Mouse (Mus musculus) midbrain, embryonic 10.5 days (tissue): Measurements from ENCODE around the gene Palm. TPM values are rescaled to one million over a fixed set of nuclear protein-coding genes. Genes with fewer than 3 reads are reported as not detected.

Experiments
- DNase-seq: peaks from one replicate; pipeline ENCODE4 v3.0.0-alpha.2; 2017; ENCODE audit warnings: low spot score
- H3K27ac ChIP-seq: fragments of 300-500 bp; sonication (generic); replicated peaks from 2 replicates; pipeline ENCODE4 v1.5.1; 2016; ENCODE audit warnings: mild to moderate bottlenecking
- H3K27me3 ChIP-seq: fragments of 300-500 bp; sonication (generic); 2 replicates; pipeline ENCODE4 v1.6.1; 2016; ENCODE audit warnings: low read depth, mild to moderate bottlenecking; ENCODE audit not compliant: poor library complexity, severe bottlenecking
- H3K36me3 ChIP-seq: fragments of 300-500 bp; sonication (generic); 2 replicates; pipeline ENCODE4 v1.6.1; 2016; ENCODE audit warnings: mild to moderate bottlenecking, moderate library complexity
- H3K4me1 ChIP-seq: fragments of 300-500 bp; sonication (generic); 2 replicates; pipeline ENCODE4 v1.6.1; 2016
- H3K4me3 ChIP-seq: fragments of 300-500 bp; sonication (generic); 2 replicates; pipeline ENCODE4 v1.5.1; 2016; ENCODE audit warnings: mild to moderate bottlenecking, moderate library complexity
- H3K9me3 ChIP-seq: fragments of 300-500 bp; sonication (generic); replicated peaks from 2 replicates; pipeline ENCODE4 v1.6.1; 2016; ENCODE audit warnings: mild to moderate bottlenecking
- WGBS: fragments of 180-500 bp; shearing (Covaris S2); methylation state at CpG from one replicate; pipeline ENCODE4 v1.1.7; 2016; 5-methylcytosine and 5-hydroxymethylcytosine counted together
- polyA plus RNA-seq: library from polyadenylated mRNA; unstranded; fragments of >200 nt; fragmentation: Nextera tagmentation; extraction: Ambion mirVana; gene quantifications from 2 replicates; pipeline ENCODE4 v1.2.1, GENCODE M21; 2016

Palm gene
- polyA plus RNA-seq, 1 experiment from 2014 or later, result 130 TPM

- no peak overlapping the region for H3K4me3 ChIP-seq
- WGBS, result 84% methylated on average over 10 of the region's 10 CpGs
- H3K36me3 ChIP-seq, result peaks cover 54% of the 10 kb centered on the region
- H3K4me1 ChIP-seq, result peaks cover 61% of the 10 kb centered on the region
- H3K9me3 ChIP-seq, result no peaks in the 10 kb centered on the region
- no peaks in the 10 kb centered on the region for H3K27me3 ChIP-seq
- no peak for DNase-seq
- H3K27ac ChIP-seq, result 0 out of 2 replicates have a peak overlapping the region, but pooled peaks have one; percentile 28
Observed at GRCm38 (mm10) chr10:79806972-79807371, 13.6 kb downstream of the Palm start.

- no peaks in the 10 kb centered on the region for H3K27me3 ChIP-seq
- peaks cover 62% of the 10 kb centered on the region for H3K36me3 ChIP-seq
- no peaks in the 10 kb centered on the region for H3K9me3 ChIP-seq
- peaks cover 57% of the 10 kb centered on the region for H3K4me1 ChIP-seq
- 76% methylated on average over 11 of the region's 11 CpGs for WGBS
- no peak for DNase-seq
- peak overlapping the region; percentile 53; the same call in 1 of the 2 replicates for H3K27ac ChIP-seq
- no peak overlapping the region for H3K4me3 ChIP-seq
Observed at GRCm38 (mm10) chr10:79807826-79808225, 14.5 kb downstream of the Palm start.

- H3K27ac ChIP-seq, result peak overlapping the region; percentile 53; the same call in 1 of the 2 replicates
- peaks cover 67% of the 10 kb centered on the region for H3K36me3 ChIP-seq
- H3K4me1 ChIP-seq, result peaks cover 48% of the 10 kb centered on the region
- DNase-seq, result no peak
- no peaks in the 10 kb centered on the region for H3K9me3 ChIP-seq
- no peak overlapping the region for H3K4me3 ChIP-seq
- no peaks in the 10 kb centered on the region for H3K27me3 ChIP-seq
- 93% methylated on average over 11 of the region's 11 CpGs for WGBS
Observed at GRCm38 (mm10) chr10:79808728-79809127, 15.4 kb downstream of the Palm start.

GRCm38 (mm10) chr10:79811736-79812637 is 18.6 kb downstream of the Palm start:
- 30% methylated on average over 15 of the region's 15 CpGs for WGBS
- no peak overlapping the region for H3K4me3 ChIP-seq
- peak; percentile 86 for DNase-seq
- peaks cover 15% of the 10 kb centered on the region for H3K4me1 ChIP-seq
- H3K27me3 ChIP-seq, result no peaks in the 10 kb centered on the region
- no peaks in the 10 kb centered on the region for H3K9me3 ChIP-seq
- 0 out of 2 replicates have a peak overlapping the region, but pooled peaks have one; percentile 20 for H3K27ac ChIP-seq
- peaks cover 87% of the 10 kb centered on the region for H3K36me3 ChIP-seq

GRCm38 (mm10) chr10:79814271-79814842 is 21.0 kb downstream of the Palm start:
- H3K27me3 ChIP-seq, result no peaks in the 10 kb centered on the region
- peaks cover 79% of the 10 kb centered on the region for H3K36me3 ChIP-seq
- no peak for DNase-seq
- H3K4me3 ChIP-seq, result no peak overlapping the region
- WGBS, result 83% methylated on average over 5 of the region's 5 CpGs
- H3K27ac ChIP-seq, result no peak overlapping the region
- H3K4me1 ChIP-seq, result peaks cover 14% of the 10 kb centered on the region
- H3K9me3 ChIP-seq, result no peaks in the 10 kb centered on the region

GRCm38 (mm10) chr10:79815671-79816494 is 22.5 kb downstream of the Palm start:
- no peak overlapping the region for H3K4me3 ChIP-seq
- H3K9me3 ChIP-seq, result no peaks in the 10 kb centered on the region
- no peak overlapping the region for H3K27ac ChIP-seq
- no peaks in the 10 kb centered on the region for H3K27me3 ChIP-seq
- H3K4me1 ChIP-seq, result peaks cover 18% of the 10 kb centered on the region
- H3K36me3 ChIP-seq, result peaks cover 81% of the 10 kb centered on the region
- WGBS, result 89% methylated on average over 12 of the region's 12 CpGs
- no peak for DNase-seq

GRCm38 (mm10) chr10:79817111-79817510 is 23.7 kb downstream of the Palm start:
- WGBS, result 82% methylated on average over 2 of the region's 2 CpGs
- Histone ChIP-seq H3K4me3 (no peak overlapping the region), H3K9me3 (no peaks in the 10 kb centered on the region), H3K27me3 (no peaks in the 10 kb centered on the region), H3K27ac (no peak overlapping the region), H3K4me1 (peaks cover 18% of the 10 kb centered on the region), H3K36me3 (peaks cover 71% of the 10 kb centered on the region)
- DNase-seq, result no peak

- WGBS, result 78% methylated on average over 4 of the region's 4 CpGs
Observed at GRCm38 (mm10) chr10:79818225-79818624, 24.9 kb downstream of the Palm start.

GRCm38 (mm10) chr10:79819606-79820005 is 26.2 kb downstream of the Palm start:
- WGBS, result 94% methylated on average over 17 of the region's 17 CpGs
- H3K4me3 ChIP-seq, result no peak overlapping the region
- peaks cover 26% of the 10 kb centered on the region for H3K4me1 ChIP-seq
- no peak for DNase-seq
- no peaks in the 10 kb centered on the region for H3K9me3 ChIP-seq
- peaks cover 56% of the 10 kb centered on the region for H3K36me3 ChIP-seq
- no peaks in the 10 kb centered on the region for H3K27me3 ChIP-seq
- H3K27ac ChIP-seq, result no peak overlapping the region

More at GRCm38 (mm10) chr10:79818225-79818624, 24.9 kb downstream of the Palm start:
- no peaks in the 10 kb centered on the region for H3K9me3 ChIP-seq
- 0 out of 2 replicates have a peak overlapping the region, but pooled peaks have one; percentile 10 for H3K27ac ChIP-seq
- H3K27me3 ChIP-seq, result no peaks in the 10 kb centered on the region
- peaks cover 60% of the 10 kb centered on the region for H3K36me3 ChIP-seq
- no peak for DNase-seq
- no peak overlapping the region for H3K4me3 ChIP-seq
- peaks cover 26% of the 10 kb centered on the region for H3K4me1 ChIP-seq

- Histone ChIP-seq H3K27me3 (no peaks in the 10 kb centered on the region), H3K4me3 (no peak overlapping the region), H3K9me3 (no peaks in the 10 kb centered on the region), H3K36me3 (peaks cover 49% of the 10 kb centered on the region), H3K27ac (no peak overlapping the region), H3K4me1 (peaks cover 26% of the 10 kb centered on the region)
- WGBS, result 85% methylated on average over 8 of the region's 8 CpGs
- DNase-seq, result no peak
Observed at GRCm38 (mm10) chr10:79820277-79820676, 26.9 kb downstream of the Palm start.

GRCm38 (mm10) chr10:79820782-79821181 is 27.4 kb downstream of the Palm start, which contains the start of gene Misp:
Gene Misp, plus strand, starts transcription at chr10:79820989.
- no peak within 1 kb of the TSS for H3K27ac ChIP-seq

GRCm38 (mm10) chr10:79821731-79822130 is 28.4 kb downstream of the Palm start:
- Histone ChIP-seq H3K27ac (no peak overlapping the region), H3K36me3 (peaks cover 35% of the 10 kb centered on the region), H3K9me3 (no peaks in the 10 kb centered on the region), H3K4me3 (no peak overlapping the region), H3K27me3 (no peaks in the 10 kb centered on the region), H3K4me1 (peaks cover 26% of the 10 kb centered on the region)
- WGBS, result 88% methylated on average over 12 of the region's 12 CpGs
- no peak for DNase-seq

More at GRCm38 (mm10) chr10:79820782-79821181, 27.4 kb downstream of the Palm start, which contains the start of gene Misp:
- Histone ChIP-seq H3K4me3 (no peak within 1 kb of the TSS), H3K27me3 (no peaks in the 10 kb centered on the region), H3K4me1 (peaks cover 26% of the 10 kb centered on the region), H3K9me3 (no peaks in the 10 kb centered on the region), H3K36me3 (peaks cover 44% of the 10 kb centered on the region)
- DNase-seq, result no peak
- WGBS, result 69% methylated on average over 11 of the region's 11 CpGs
